Mouse (Mus musculus) lung, embryonic 16.5 days (tissue): ENCODE results near the gene Eps8l2. TPM values are rescaled to one million over a fixed set of nuclear protein-coding genes. Genes with fewer than 3 reads are reported as not detected.
A peak's percentile ranks its signal among the peaks of the same experiment; 100 is the strongest.

Experiments used
- ATAC-seq: fragments of 200-750 bp; cut with Nextera tagmentation; 2 replicates; pipeline ENCODE4 v1.8.0; 2017; ENCODE audit warnings: low read depth, mild to moderate bottlenecking, moderate library complexity
- H3K27ac ChIP-seq: fragments of 300-500 bp; sonication (generic); 2 replicates; pipeline ENCODE4 v1.5.1; 2014; ENCODE audit warnings: mild to moderate bottlenecking, control low read depth, low read length
- H3K27me3 ChIP-seq: fragments of 300-500 bp; sonication (generic); 2 replicates; pipeline ENCODE4 v1.6.1; 2014; ENCODE audit warnings: low read depth, low read length, mixed read lengths; ENCODE audit not compliant: control insufficient read depth, insufficient read depth
- H3K36me3 ChIP-seq: fragments of 300-500 bp; sonication (generic); 2 replicates; pipeline ENCODE4 v1.6.1; 2014; ENCODE audit warnings: low read length; ENCODE audit not compliant: control insufficient read depth, insufficient read depth
- H3K4me1 ChIP-seq: fragments of 300-500 bp; sonication (generic); replicated peaks from 2 replicates; pipeline ENCODE4 v1.6.1; 2014; ENCODE audit warnings: low read length, mixed read lengths; ENCODE audit not compliant: control insufficient read depth, insufficient read depth
- H3K4me2 ChIP-seq: fragments of 300-500 bp; sonication (generic); 2 replicates; pipeline ENCODE4 v1.6.1; 2014; ENCODE audit warnings: low read depth, low read length, control low read depth
- H3K4me3 ChIP-seq: fragments of 300-500 bp; sonication (generic); 2 replicates; pipeline ENCODE4 v1.5.1; 2014; ENCODE audit warnings: mild to moderate bottlenecking, low read length, control low read depth
- H3K9ac ChIP-seq: fragments of 300-500 bp; sonication (generic); 2 replicates; pipeline ENCODE4 v1.6.1; 2014; ENCODE audit warnings: low read length, control low read depth
- H3K9me3 ChIP-seq: fragments of 300-500 bp; sonication (generic); 2 replicates; pipeline ENCODE4 v1.6.1; 2016; ENCODE audit warnings: low read length; ENCODE audit not compliant: control insufficient read depth
- WGBS: fragments of 180-500 bp; shearing (Covaris S2); extraction: QIAGEN DNeasy Blood & Tissue Kit; methylation state at CpG from one replicate; pipeline ENCODE4 v1.1.7; 2014; 5-methylcytosine and 5-hydroxymethylcytosine counted together
- polyA plus RNA-seq: library from polyadenylated mRNA; unstranded; fragments of >200 nt; fragmentation: Nextera tagmentation; extraction: Ambion mirVana; gene quantifications from 2 replicates; pipeline ENCODE4 v1.2.1, GENCODE M21; 2015

Gene Eps8l2
- polyA plus RNA-seq, 1 experiment from 2014 or later: 37.4 TPM

DNA sequence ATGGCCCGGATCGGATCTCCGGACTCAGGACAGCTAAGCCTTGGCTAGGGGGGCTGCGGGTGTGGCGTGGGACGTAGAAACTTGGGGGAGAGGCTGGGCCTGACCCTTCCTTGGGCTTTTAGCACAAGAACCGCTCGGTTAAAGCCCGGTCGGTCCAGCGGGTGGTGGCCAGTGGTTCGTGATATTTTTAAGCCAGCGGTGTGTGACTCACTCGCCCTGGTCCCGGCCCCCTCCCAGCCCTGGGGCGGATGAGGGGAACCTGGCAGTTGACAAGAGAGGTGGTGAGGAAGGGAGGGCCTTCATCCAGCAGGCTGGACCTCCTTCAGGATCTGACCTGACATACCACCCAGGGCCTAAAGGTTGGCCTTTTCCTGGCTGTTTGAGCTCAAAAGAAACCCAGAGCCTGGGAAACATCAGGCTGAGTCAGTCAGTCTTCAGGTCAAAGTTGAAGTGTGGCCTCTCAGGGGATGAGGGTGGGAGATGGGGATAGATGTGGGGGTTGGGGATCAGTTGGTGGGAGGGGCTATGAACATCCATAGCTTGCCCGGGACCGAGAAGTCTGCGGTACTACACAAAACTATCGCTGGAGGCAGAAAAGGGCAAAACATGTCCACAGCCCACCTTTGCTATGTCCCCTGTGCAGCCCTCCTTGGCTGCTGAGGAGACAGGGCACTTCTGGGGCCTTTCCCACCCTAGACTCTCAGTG, 688 bp downstream of the Eps8l2 start:
- Histone ChIP-seq H3K9me3 (no peaks in the 10 kb centered on the region), H3K4me2 (peak overlapping the region; percentile 46), H3K9ac (peak overlapping the region; percentile 63), H3K36me3 (peaks cover 5% of the 10 kb centered on the region), H3K4me3 (peak overlapping the region; percentile 44), H3K27me3 (no peaks in the 10 kb centered on the region; the same call in 1 of the 2 replicates), H3K27ac (peak overlapping the region; percentile 83), H3K4me1 (peaks cover 18% of the 10 kb centered on the region)
- ATAC-seq: no peak
- 36% methylated on average over 20 of the region's 20 CpGs for WGBS

GRCm38 (mm10) chr7:141340023-141340422, 1.3 kb downstream of the Eps8l2 start:
- peaks cover 5% of the 10 kb centered on the region for H3K36me3 ChIP-seq
- H3K4me1 ChIP-seq: peaks cover 18% of the 10 kb centered on the region
- H3K9me3 ChIP-seq: no peaks in the 10 kb centered on the region
- H3K27ac ChIP-seq: peak overlapping the region; percentile 83
- peak overlapping the region; percentile 44 for H3K4me3 ChIP-seq
- H3K27me3 ChIP-seq: no peaks in the 10 kb centered on the region; the same call in 1 of the 2 replicates
- H3K4me2 ChIP-seq: peak overlapping the region; percentile 46
- 49% methylated on average over 7 of the region's 7 CpGs for WGBS
- H3K9ac ChIP-seq: peak overlapping the region; percentile 63
- ATAC-seq: no peak

DNA sequence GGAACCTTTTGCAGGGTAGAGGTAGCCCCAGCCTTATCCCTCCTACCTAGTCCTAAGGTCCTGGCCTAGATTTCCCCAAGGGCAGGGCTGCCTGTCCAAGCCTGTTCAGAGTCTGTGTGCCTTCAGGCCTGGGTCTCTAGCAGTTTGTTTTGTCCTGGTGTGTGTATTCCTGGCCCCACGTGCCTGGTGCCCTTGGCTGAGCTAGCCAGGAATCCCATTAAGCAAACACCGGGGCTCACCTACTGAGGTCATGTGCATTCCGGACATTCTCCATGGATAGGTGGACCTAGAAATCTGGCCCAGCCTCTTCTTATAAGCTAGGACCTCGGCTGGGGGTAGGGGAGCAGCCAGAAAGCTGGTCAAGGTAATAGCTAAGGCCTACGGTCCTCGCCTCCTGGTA, 1.8 kb downstream of the Eps8l2 start:
- Histone ChIP-seq H3K4me3 (peak overlapping the region; percentile 44), H3K27ac (peak overlapping the region; percentile 83)
- ATAC-seq: peak; percentile 53

DNA sequence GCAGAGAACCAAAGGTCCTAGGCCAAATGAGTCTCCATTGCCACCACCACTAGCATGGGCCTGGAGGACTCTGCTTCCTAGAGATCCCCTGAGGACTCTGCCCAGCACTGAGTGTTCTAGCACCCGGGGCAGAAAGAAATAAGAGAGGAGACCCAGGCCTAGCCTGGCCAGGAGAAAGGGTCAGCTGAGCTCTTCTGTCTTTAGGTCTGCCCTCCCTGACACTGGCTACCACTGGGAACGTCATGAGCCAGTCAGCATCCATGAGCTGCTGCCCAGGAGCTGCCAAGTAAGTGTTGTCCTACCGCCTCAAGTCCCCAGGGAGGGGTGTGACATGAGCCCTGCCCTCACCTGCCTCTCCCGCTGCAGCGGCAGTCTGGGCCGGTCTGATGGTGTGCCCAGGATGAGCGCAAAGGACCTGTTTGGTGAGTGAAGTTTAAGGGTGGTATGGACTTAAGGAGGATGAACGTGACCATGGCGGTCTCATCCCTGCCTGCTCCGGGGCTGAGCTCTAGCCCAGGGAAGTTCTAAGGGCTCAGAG, 3.1 kb downstream of the Eps8l2 start:
- no peaks in the 10 kb centered on the region; the same call in 1 of the 2 replicates for H3K27me3 ChIP-seq
- no peaks in the 10 kb centered on the region for H3K9me3 ChIP-seq
- no peaks in the 10 kb centered on the region for H3K36me3 ChIP-seq
- WGBS: 65% methylated on average over 10 of the region's 10 CpGs
- no peak overlapping the region for H3K27ac ChIP-seq
- H3K9ac ChIP-seq: no peak overlapping the region
- H3K4me3 ChIP-seq: no peak overlapping the region
- H3K4me1 ChIP-seq: peaks cover 18% of the 10 kb centered on the region
- no peak overlapping the region for H3K4me2 ChIP-seq
- no peak for ATAC-seq

More for the DNA sequence above, 1.8 kb downstream of the Eps8l2 start:
- Histone ChIP-seq H3K4me1 (peaks cover 18% of the 10 kb centered on the region), H3K27me3 (no peaks in the 10 kb centered on the region; the same call in 1 of the 2 replicates), H3K4me2 (peak overlapping the region; percentile 46), H3K36me3 (peaks cover 3% of the 10 kb centered on the region; the same call in 1 of the 2 replicates), H3K9me3 (no peaks in the 10 kb centered on the region), H3K9ac (peak overlapping the region; percentile 63)
- 57% methylated on average over 6 of the region's 6 CpGs for WGBS

GRCm38 (mm10) chr7:141343230-141343629, 4.5 kb downstream of the Eps8l2 start:
- Histone ChIP-seq H3K9ac (no peak overlapping the region), H3K36me3 (no peaks in the 10 kb centered on the region), H3K27me3 (no peaks in the 10 kb centered on the region), H3K9me3 (no peaks in the 10 kb centered on the region), H3K4me1 (peaks cover 10% of the 10 kb centered on the region), H3K4me2 (no peak overlapping the region), H3K4me3 (no peak overlapping the region), H3K27ac (no peak overlapping the region)
- 64% methylated on average over 2 of the region's 2 CpGs for WGBS
- no peak for ATAC-seq

- 67% methylated on average over 7 of the region's 7 CpGs for WGBS
- peaks cover 7% of the 10 kb centered on the region for H3K4me1 ChIP-seq
- no peaks in the 10 kb centered on the region for H3K9me3 ChIP-seq
- no peak for ATAC-seq
- H3K4me2 ChIP-seq: no peak overlapping the region
- H3K27me3 ChIP-seq: no peaks in the 10 kb centered on the region
- no peak overlapping the region for H3K9ac ChIP-seq
- H3K4me3 ChIP-seq: no peak overlapping the region
- H3K36me3 ChIP-seq: no peaks in the 10 kb centered on the region
- no peak overlapping the region for H3K27ac ChIP-seq
Measured at GRCm38 (mm10) chr7:141343696-141344095, 5.0 kb downstream of the Eps8l2 start.

- H3K36me3 ChIP-seq: no peaks in the 10 kb centered on the region
- WGBS: 83% methylated on average over 5 of the region's 5 CpGs
Measured at GRCm38 (mm10) chr7:141344787-141345186, 6.1 kb downstream of the Eps8l2 start.

DNA sequence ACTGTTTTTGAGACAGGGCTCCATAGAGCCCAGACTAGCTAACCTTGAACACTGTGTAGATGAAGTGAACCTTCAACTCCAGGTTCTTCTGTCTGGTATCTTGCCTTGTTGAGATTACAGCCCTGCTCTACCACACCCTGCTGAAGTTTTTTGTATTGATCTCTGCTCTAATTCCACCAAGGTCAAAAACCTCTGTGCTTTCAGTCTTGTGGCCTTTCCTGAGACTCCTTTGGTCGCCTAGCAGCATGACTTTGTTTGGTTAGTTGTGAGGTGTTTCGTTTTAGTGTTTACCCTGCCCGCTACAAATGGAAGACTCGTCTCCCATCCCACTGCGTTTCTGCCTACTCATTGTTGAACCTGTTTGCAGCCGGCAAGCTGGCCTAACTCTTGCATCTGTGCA, 12.4 kb downstream of the Eps8l2 start:
- Histone ChIP-seq H3K4me3 (no peak overlapping the region), H3K36me3 (no peaks in the 10 kb centered on the region), H3K9me3 (no peaks in the 10 kb centered on the region), H3K4me2 (no peak overlapping the region), H3K4me1 (no peaks in the 10 kb centered on the region), H3K27me3 (no peaks in the 10 kb centered on the region), H3K27ac (no peak overlapping the region), H3K9ac (no peak overlapping the region)
- WGBS: 38% methylated on average over 6 of the region's 6 CpGs
- ATAC-seq: no peak

More at GRCm38 (mm10) chr7:141344787-141345186, 6.1 kb downstream of the Eps8l2 start:
- no peak for ATAC-seq
- H3K27me3 ChIP-seq: no peaks in the 10 kb centered on the region
- peaks cover 4% of the 10 kb centered on the region for H3K4me1 ChIP-seq
- no peak overlapping the region for H3K9ac ChIP-seq
- H3K27ac ChIP-seq: no peak overlapping the region
- H3K9me3 ChIP-seq: no peaks in the 10 kb centered on the region
- no peak overlapping the region for H3K4me3 ChIP-seq
- no peak overlapping the region for H3K4me2 ChIP-seq

DNA sequence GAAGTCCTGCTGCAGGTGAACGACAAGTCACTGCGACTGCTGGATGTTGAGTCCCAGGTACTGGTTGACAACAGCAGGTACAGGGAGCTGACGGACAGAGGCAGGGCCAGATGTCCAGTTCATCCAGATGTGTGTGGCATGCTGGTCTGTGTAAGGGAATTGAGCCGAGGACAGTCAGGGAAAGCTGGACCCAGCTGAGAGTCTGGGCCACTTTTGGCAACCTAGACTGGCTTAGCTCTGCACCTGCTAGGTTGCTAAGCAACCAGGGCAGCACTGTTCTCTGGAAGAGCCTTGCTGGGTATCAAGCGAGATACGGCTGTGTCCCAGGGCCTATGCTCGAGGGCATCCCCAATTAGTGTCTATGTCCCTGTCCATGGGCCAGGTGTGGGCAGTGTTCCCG, 16.4 kb downstream of the Eps8l2 start:
- no peak overlapping the region for H3K27ac ChIP-seq
- H3K4me1 ChIP-seq: no peaks in the 10 kb centered on the region
- no peaks in the 10 kb centered on the region for H3K9me3 ChIP-seq
- 76% methylated on average over 8 of the region's 8 CpGs for WGBS
- no peak for ATAC-seq
- no peaks in the 10 kb centered on the region for H3K27me3 ChIP-seq
- no peak overlapping the region for H3K4me2 ChIP-seq
- no peak overlapping the region for H3K9ac ChIP-seq
- no peak overlapping the region for H3K4me3 ChIP-seq
- H3K36me3 ChIP-seq: no peaks in the 10 kb centered on the region
